Mouse (Mus musculus) C2C12 (cell line): ENCODE measurements around the gene Wif1.

Experiments
- CTCF ChIP-seq: IDR thresholded peaks from one replicate; pipeline ENCODE4 v1.5.1; 2011; ENCODE audit not compliant: control insufficient read depth, insufficient read depth, insufficient read length
- MAX ChIP-seq: IDR thresholded peaks from one replicate; pipeline ENCODE4 v1.6.1; 2011; ENCODE audit warnings: mild to moderate bottlenecking, control low read depth
- MYOD1 ChIP-seq: IDR thresholded peaks from one replicate; pipeline ENCODE4 v1.6.1; 2011; ENCODE audit warnings: low read depth; ENCODE audit not compliant: control insufficient read depth, insufficient read length
- MYOG ChIP-seq: IDR thresholded peaks from one replicate; pipeline ENCODE4 v1.6.1; 2011; ENCODE audit not compliant: control insufficient read depth, insufficient read length; ENCODE audit errors: extremely low read depth

GRCm38 (mm10) chr10:121016291-121016690 lies 17.5 kb upstream of the Wif1 start:
- TF ChIP-seq CTCF (no peak), MYOD1 (no peak), MAX (no peak), MYOG (no peak)
